Mouse (Mus musculus) right cerebral cortex, postnatal 36 days (tissue): Measurements from ENCODE around the gene Zfand2a.
A peak's percentile ranks its signal among the peaks of the same experiment; 100 is the strongest.

Source experiments
- DNase-seq, 2 experiments: peaks; one replicate each; pipeline ENCODE4 v3.0.0; 2022; ENCODE audit warnings: low spot score in 2 of 2, mixed read lengths in 1 of 2

Gene Zfand2a

GRCm38 (mm10) chr5:139466801-139467200 is 17.5 kb downstream of the Zfand2a start:
- DNase-seq = no peak

GRCm38 (mm10) chr5:139466373-139466772 is 18.0 kb downstream of the Zfand2a start:
- DNase-seq = no peak

GRCm38 (mm10) chr5:139464874-139465273 is 19.5 kb downstream of the Zfand2a start:
- no peak for DNase-seq

- DNase-seq = peak; percentile 97 to 98
These were observed 23.8 kb downstream of the Zfand2a start, which contains the start of gene 3110082I17Rik for GRCm38 (mm10) chr5:139460384-139461067. Gene 3110082I17Rik, minus strand, starts transcription at chr5:139460527.

DNA sequence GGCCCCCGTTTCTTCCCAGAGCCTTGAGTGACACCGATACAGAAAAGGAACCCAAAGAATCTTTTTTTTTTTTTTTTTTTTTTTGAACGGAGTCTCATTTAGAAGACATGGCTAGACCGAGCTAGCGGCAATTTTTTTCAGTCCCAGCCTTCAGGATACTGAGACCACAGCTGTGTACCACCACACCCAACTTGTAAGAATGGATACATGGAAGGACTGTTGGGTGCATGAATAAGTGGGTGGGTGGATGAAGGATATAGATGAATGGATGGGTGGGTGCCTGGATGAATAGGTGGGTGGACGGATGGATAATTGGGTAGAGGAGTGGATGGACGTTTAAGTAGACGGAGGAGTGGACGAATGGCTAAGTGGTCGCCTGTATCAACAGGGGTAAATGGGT is 24.4 kb downstream of the Zfand2a start:
- no peak for DNase-seq

GRCm38 (mm10) chr5:139457241-139457640 is 27.1 kb downstream of the Zfand2a start:
- DNase-seq = no peak

DNA sequence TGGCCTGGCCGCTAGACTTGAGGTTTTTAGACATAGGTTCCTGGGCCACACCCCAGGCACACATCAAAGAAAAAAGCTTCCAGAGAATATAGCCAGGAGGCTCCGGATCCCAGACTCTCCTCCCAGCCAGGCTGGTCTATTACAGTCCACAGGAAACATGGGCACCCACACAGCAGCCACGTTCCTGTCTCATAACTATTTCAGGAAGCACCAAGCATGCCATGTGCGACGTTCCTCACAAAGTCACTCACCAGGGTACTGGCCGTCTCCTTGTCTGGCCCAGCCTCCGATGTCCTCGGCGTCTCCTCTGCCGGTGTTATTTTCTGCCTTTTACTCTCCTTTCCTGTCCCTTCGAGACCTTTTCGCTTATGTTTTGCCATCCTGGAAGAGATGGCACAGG is 29.2 kb downstream of the Zfand2a start:
- peak; percentile 63 to 64 for DNase-seq

- DNase-seq = no peak
These were observed 31.3 kb downstream of the Zfand2a start for GRCm38 (mm10) chr5:139453031-139453430.

- DNase-seq = no peak
These were observed 34.4 kb downstream of the Zfand2a start for GRCm38 (mm10) chr5:139449926-139450325.

DNA sequence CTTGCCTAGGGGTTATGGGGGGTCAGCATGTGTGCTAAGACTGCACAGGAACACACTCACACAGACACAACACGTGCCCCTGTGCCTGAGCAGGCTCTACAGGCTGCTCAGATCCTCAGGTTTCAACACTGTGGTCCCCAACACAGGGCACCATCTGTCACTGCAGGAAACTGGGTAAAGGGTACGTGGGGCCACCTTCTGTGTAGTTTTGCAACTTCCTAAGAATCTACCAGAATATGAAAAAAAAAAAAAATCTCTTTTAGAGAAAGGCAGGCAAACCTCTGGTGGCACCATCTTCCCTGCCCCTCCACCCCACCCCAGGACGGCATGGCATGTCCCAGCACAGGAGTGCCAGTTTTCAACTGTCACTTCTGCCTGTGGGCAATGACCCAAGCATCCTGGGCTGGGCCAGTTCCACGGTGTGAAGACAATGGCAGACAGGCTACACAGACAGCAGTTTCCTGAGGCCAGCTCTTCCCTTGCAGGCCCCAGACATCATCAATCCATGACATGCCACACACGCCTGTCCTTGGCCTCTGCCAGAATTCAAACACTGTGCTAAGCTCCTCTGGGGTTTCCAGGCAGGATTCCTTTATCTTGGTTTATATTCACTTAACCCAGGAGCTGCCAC is 35.1 kb downstream of the Zfand2a start:
- no peak for DNase-seq

DNA sequence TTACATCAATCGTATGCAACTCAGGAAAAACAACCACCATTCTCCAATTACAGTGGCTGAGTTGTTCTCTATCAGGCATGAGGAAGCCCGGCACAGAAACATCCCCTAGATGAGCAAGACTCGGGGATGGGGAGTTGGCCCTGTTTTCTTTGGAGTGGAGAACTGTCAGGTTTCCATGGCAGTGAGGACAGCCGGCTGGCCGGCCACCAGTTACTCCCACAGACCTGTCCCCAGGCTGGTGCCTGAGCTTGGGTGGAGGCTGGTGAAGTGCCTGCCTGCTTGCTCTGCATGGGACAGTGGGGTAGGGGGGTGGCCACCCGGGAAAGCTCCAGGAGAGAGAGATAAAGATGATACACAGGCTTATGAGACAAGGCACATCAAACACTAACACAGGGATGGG is 36.3 kb downstream of the Zfand2a start:
- DNase-seq = peak in 1 of 2 experiments; percentile 63

- no peak for DNase-seq
These were observed 39.1 kb downstream of the Zfand2a start for GRCm38 (mm10) chr5:139445258-139445657.

GRCm38 (mm10) chr5:139442962-139443361 is 41.4 kb downstream of the Zfand2a start:
- no peak for DNase-seq

DNA sequence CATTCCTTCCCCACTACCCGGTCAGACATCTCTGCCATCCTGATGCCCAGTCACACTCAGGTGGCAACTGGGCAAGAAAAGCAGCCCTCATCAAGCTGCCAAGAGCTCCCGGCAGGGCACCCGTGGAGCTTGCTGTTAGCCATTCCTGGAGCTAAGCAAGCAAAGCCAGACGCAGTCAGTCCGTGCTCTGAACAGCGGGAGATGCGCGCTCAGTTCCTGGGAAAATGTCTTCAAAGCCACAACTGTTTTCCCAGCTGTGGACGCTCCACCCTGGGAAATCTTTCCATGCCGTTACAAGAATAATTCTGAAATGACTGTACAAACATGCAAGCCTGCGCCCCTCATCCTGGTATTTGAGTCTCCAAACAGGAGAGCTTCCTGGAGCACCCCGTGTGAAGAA is 41.9 kb downstream of the Zfand2a start:
- DNase-seq = no peak

DNA sequence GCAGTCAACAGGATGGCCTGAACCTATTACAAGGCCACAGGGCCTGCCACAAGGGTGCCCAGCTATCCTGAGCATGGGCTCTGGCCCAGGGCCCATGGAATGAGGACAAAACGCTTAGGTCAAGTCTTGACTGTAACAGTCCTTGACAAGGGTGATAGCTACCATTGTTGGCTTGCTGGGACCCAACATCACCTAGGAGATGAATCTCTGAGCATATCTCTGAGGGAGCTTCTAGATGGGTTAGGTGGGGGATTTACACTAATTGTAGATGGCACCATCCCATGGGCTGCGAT is 42.7 kb downstream of the Zfand2a start:
- no peak for DNase-seq

DNA sequence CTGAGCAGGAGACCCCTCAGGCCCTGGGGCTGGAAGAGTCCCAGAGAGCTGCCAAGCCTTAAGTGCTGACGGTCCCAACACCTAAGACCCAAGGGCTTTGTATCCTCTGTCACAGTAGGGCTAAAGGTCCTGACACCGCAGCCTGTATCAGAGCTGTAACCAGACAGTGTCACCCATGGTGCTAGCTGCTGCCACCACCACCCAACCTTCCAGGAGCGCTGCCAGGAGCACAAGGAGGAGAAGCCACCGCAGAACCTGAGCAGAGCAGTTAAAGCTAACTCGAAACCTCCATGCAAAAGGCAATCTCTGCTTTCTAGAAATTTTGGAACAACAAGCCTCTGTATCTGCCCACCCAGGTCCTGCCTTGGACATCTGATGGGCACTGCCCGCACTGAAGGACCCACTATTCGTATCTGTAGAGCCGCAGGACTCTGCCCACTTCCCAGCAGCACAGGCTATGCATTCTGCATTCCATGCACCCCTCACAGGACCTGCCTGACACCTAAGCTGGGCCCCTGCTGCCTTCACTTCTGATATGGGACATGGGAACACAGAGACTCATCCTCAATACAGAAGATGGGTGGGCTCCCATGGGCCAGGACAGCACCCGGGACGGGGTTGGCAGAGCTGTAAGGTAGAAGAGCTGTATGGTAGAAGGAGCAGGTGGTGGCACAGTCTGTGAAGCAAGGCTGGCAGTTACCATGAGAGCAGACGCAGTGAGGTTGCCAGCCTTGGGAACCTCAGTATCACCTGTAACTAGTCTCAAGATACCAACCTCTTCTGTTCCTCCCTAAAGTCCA is 43.2 kb downstream of the Zfand2a start:
- no peak for DNase-seq

- DNase-seq = no peak
These were observed 43.9 kb downstream of the Zfand2a start for GRCm38 (mm10) chr5:139440451-139440850.

DNA sequence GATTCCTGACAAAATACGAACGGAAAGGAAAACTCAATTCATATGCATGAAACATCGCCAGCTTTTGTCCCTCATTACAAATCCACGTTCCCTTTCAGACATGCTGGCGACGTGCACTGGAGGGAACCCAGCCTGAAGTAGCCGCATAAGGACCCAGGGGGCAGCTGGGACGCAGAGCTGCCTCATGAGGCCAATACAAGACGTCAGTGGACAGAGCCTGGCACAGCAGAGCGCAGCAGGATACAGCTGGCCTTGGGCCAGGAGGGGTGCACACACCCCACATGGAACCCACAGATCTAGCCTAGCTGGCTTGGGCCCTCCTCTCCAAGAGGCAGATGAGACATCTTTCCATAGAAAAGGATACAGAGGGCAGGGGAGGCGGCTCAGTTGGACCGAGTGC is 45.9 kb downstream of the Zfand2a start:
- no peak for DNase-seq

DNA sequence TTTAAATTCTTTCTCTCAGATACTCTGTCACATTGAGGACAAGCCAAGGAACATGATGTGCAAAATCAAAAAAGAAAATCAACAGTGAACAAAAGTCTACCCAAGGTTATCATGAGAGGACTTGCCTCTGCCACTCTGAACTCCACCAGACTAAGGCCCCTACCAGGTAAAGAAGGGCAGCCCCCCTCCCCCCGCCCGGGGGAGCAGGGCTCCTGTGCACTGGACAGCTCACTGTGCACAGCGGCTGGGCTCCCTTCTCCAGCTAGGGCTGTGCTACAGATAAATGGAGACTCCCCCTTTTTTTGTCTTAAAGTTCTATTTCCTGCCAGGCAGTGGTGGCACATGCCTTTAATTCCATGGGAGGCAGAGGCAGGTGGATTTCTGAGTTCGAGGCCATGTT is 46.6 kb downstream of the Zfand2a start:
- no peak for DNase-seq

- DNase-seq = peak; percentile 78 to 86
These were observed 49.4 kb downstream of the Zfand2a start for GRCm38 (mm10) chr5:139434940-139435339.

GRCm38 (mm10) chr5:139433842-139434568 is 50.3 kb downstream of the Zfand2a start:
- no peak for DNase-seq
